Mouse (Mus musculus) embryonic facial prominence, embryonic 14.5 days (tissue): ENCODE data around the gene Cbl. TPM values are rescaled to one million over a fixed set of nuclear protein-coding genes. Genes with fewer than 3 reads are reported as not detected.
A peak's percentile ranks its signal among the peaks of the same experiment; 100 is the strongest.

Experiments used
- ATAC-seq: fragments of 200-750 bp; cut with Nextera tagmentation; 2 replicates; pipeline ENCODE4 v1.8.0; 2017; ENCODE audit warnings: low read depth, moderate number of reproducible peaks, moderate TSS enrichment
- DNase-seq: peaks from one replicate; pipeline ENCODE4 v3.0.0-alpha.2; 2015; ENCODE audit warnings: low spot score
- H3K27ac ChIP-seq: fragments of 300-500 bp; sonication (generic); replicated peaks from 2 replicates; pipeline ENCODE4 v1.5.1; 2014; ENCODE audit warnings: low read depth, mild to moderate bottlenecking, low read length, moderate library complexity
- H3K27me3 ChIP-seq: fragments of 300-500 bp; sonication (generic); replicated peaks from 2 replicates; pipeline ENCODE4 v1.6.1; 2014; ENCODE audit warnings: low read length; ENCODE audit not compliant: control insufficient read depth, insufficient read depth
- H3K36me3 ChIP-seq: fragments of 300-500 bp; sonication (generic); 2 replicates; pipeline ENCODE4 v1.6.1; 2014; ENCODE audit warnings: low read length, mixed read lengths; ENCODE audit not compliant: control insufficient read depth, insufficient read depth
- H3K4me1 ChIP-seq: fragments of 300-500 bp; sonication (generic); 2 replicates; pipeline ENCODE4 v1.6.1; 2014; ENCODE audit warnings: antibody characterized with exemption, low read length; ENCODE audit not compliant: control insufficient read depth, insufficient read depth
- H3K4me2 ChIP-seq: fragments of 300-500 bp; sonication (generic); 2 replicates; pipeline ENCODE4 v1.6.1; 2014; ENCODE audit warnings: low read depth, mild to moderate bottlenecking, low read length, moderate library complexity, mixed read lengths
- H3K4me3 ChIP-seq: fragments of 300-500 bp; sonication (generic); 2 replicates; pipeline ENCODE4 v1.5.1; 2014; ENCODE audit warnings: low read depth, mild to moderate bottlenecking, low read length
- H3K9ac ChIP-seq: fragments of 300-500 bp; sonication (generic); 2 replicates; pipeline ENCODE4 v1.6.1; 2014; ENCODE audit warnings: low read depth, mild to moderate bottlenecking, low read length, moderate library complexity, mixed read lengths
- H3K9me3 ChIP-seq: fragments of 300-500 bp; sonication (generic); 2 replicates; pipeline ENCODE4 v1.6.1; 2016; ENCODE audit warnings: low read length; ENCODE audit not compliant: control insufficient read depth
- WGBS: fragments of 180-500 bp; shearing (Covaris S2); extraction: QIAGEN DNeasy Blood & Tissue Kit; methylation state at CpG from one replicate; pipeline ENCODE4 v1.1.7; 2014; 5-methylcytosine and 5-hydroxymethylcytosine counted together
- polyA plus RNA-seq: library from polyadenylated mRNA; unstranded; fragments of >200 nt; fragmentation: Nextera tagmentation; extraction: Ambion mirVana; gene quantifications from 2 replicates; pipeline ENCODE4 v1.2.1, GENCODE M21; 2014

Gene Cbl
- polyA plus RNA-seq, 1 experiment from 2014 or later = 15.3 TPM

- DNase-seq (no peak), ATAC-seq (no peak)
- no peaks in the 10 kb centered on the region for H3K4me1 ChIP-seq
- 96% methylated on average over 4 of the region's 4 CpGs for WGBS
- H3K9ac ChIP-seq = no peak overlapping the region
- no peak overlapping the region for H3K4me3 ChIP-seq
- H3K36me3 ChIP-seq = peaks cover 4% of the 10 kb centered on the region; the same call in 1 of the 2 replicates
- 0 out of 2 replicates have a peak, but pooled peaks cover 5% of the 10 kb centered on the region for H3K9me3 ChIP-seq
- no peak overlapping the region for H3K4me2 ChIP-seq
- no peak overlapping the region for H3K27ac ChIP-seq
- H3K27me3 ChIP-seq = no peaks in the 10 kb centered on the region
Measured at GRCm38 (mm10) chr9:44209416-44209815, 24.4 kb downstream of the Cbl start.

DNA sequence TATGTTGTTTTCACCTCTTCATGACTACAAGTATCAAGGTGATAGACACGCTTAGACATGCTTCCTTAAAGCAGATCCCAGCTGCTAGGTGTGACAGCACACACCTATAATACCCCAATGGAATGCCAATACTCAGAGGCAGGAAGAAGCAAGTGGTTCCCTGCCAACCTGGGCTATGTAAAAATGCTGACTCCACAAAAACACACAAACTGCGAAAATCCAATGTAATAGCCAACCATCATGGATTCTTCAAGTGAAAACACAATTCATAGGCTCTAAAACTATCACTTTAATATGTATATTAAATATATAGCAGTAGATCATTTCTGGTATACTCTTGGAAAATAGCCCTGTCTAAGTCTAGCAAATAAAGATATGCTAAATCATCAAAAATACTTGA lies 26.0 kb downstream of the Cbl start:
- 90% methylated on average over 2 of the region's 2 CpGs for WGBS

DNA sequence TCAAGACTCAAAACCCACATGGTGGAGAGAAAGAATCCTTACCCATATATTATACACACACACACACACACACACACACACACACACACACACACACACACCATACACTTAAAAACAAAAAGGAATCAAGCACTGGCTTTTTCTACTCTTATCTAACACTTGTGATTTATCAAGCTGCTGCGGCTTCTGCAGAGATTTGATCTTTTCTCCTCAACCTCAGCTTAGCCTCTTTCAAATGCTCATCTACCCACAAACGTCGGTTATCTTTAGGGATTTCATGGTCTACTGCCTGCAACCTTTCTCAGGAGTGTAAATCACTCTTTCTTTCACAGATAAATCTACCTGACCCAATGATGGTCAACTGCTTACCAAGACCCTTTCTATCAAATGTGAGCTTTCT lies 33.4 kb downstream of the Cbl start:
- peaks cover 36% of the 10 kb centered on the region for H3K36me3 ChIP-seq
- H3K4me1 ChIP-seq = no peaks in the 10 kb centered on the region
- 87% methylated on average over 3 of the region's 3 CpGs for WGBS
- no peak overlapping the region for H3K4me3 ChIP-seq
- no peak overlapping the region for H3K9ac ChIP-seq
- H3K9me3 ChIP-seq = no peaks in the 10 kb centered on the region
- H3K27me3 ChIP-seq = no peaks in the 10 kb centered on the region
- ATAC-seq (no peak), DNase-seq (no peak)
- no peak overlapping the region for H3K27ac ChIP-seq
- H3K4me2 ChIP-seq = no peak overlapping the region

More for the DNA sequence above, 26.0 kb downstream of the Cbl start:
- H3K4me2 ChIP-seq = no peak overlapping the region
- no peak overlapping the region for H3K4me3 ChIP-seq
- H3K4me1 ChIP-seq = no peaks in the 10 kb centered on the region
- no peak overlapping the region for H3K9ac ChIP-seq
- peaks cover 4% of the 10 kb centered on the region; the same call in 1 of the 2 replicates for H3K36me3 ChIP-seq
- 0 out of 2 replicates have a peak, but pooled peaks cover 5% of the 10 kb centered on the region for H3K9me3 ChIP-seq
- ATAC-seq = no peak
- no peaks in the 10 kb centered on the region for H3K27me3 ChIP-seq
- no peak overlapping the region for H3K27ac ChIP-seq
- peak; percentile 22 for DNase-seq

- no peaks in the 10 kb centered on the region for H3K27me3 ChIP-seq
- H3K4me2 ChIP-seq = no peak overlapping the region
- H3K9ac ChIP-seq = no peak overlapping the region
- H3K4me1 ChIP-seq = no peaks in the 10 kb centered on the region
- no peaks in the 10 kb centered on the region for H3K9me3 ChIP-seq
- H3K36me3 ChIP-seq = peaks cover 45% of the 10 kb centered on the region
- H3K27ac ChIP-seq = no peak overlapping the region
- ATAC-seq (peak; percentile 44; the same call in 1 of the 2 replicates), DNase-seq (peak; percentile 63)
- H3K4me3 ChIP-seq = no peak overlapping the region
Measured at GRCm38 (mm10) chr9:44199580-44199979, 34.3 kb downstream of the Cbl start.

GRCm38 (mm10) chr9:44199166-44199565 lies 34.7 kb downstream of the Cbl start:
- DNase-seq (no peak), ATAC-seq (no peak)
- Histone ChIP-seq H3K9ac (no peak overlapping the region), H3K4me3 (no peak overlapping the region), H3K4me2 (no peak overlapping the region), H3K9me3 (no peaks in the 10 kb centered on the region), H3K36me3 (peaks cover 46% of the 10 kb centered on the region), H3K4me1 (no peaks in the 10 kb centered on the region), H3K27me3 (no peaks in the 10 kb centered on the region), H3K27ac (no peak overlapping the region)
- WGBS = 80% methylated on average over 3 of the region's 3 CpGs

DNA sequence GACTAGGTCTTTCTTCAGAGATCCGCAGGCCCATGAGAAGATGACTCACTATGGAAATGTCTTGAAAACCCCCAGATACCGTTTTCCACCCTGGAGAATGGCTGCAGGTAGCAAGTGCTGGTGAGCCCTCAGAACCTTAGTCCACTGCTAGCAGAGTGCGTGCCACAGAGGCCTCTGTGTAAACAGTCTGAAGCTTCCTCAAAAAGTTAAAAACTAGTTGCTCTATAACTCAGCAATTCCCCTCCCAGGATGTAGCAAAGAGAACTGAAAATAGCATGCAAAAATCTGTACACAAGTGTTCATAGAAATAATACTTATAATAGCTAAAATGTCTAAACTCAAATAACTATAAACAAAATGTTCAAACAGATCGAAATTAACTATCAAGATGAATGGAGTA lies 37.5 kb downstream of the Cbl start:
- no peaks in the 10 kb centered on the region for H3K9me3 ChIP-seq

GRCm38 (mm10) chr9:44194000-44194399 lies 39.8 kb downstream of the Cbl start:
- no peaks in the 10 kb centered on the region for H3K9me3 ChIP-seq
- DNase-seq (no peak), ATAC-seq (no peak)
- H3K27ac ChIP-seq = no peak overlapping the region
- no peaks in the 10 kb centered on the region; the same call in 1 of the 2 replicates for H3K4me1 ChIP-seq
- H3K36me3 ChIP-seq = peaks cover 31% of the 10 kb centered on the region
- H3K4me3 ChIP-seq = no peak overlapping the region
- H3K27me3 ChIP-seq = no peaks in the 10 kb centered on the region
- H3K9ac ChIP-seq = no peak overlapping the region
- WGBS = 82% methylated on average over 1 of the region's 1 CpGs
- no peak overlapping the region for H3K4me2 ChIP-seq

More for the DNA sequence above, 37.5 kb downstream of the Cbl start:
- no peaks in the 10 kb centered on the region; the same call in 1 of the 2 replicates for H3K4me1 ChIP-seq
- H3K36me3 ChIP-seq = peaks cover 46% of the 10 kb centered on the region
- ATAC-seq (no peak), DNase-seq (no peak)
- H3K4me2 ChIP-seq = no peak overlapping the region
- H3K27ac ChIP-seq = no peak overlapping the region
- no peak overlapping the region for H3K9ac ChIP-seq
- H3K4me3 ChIP-seq = no peak overlapping the region
- WGBS = 91% methylated on average over 4 of the region's 4 CpGs
- no peaks in the 10 kb centered on the region for H3K27me3 ChIP-seq

DNA sequence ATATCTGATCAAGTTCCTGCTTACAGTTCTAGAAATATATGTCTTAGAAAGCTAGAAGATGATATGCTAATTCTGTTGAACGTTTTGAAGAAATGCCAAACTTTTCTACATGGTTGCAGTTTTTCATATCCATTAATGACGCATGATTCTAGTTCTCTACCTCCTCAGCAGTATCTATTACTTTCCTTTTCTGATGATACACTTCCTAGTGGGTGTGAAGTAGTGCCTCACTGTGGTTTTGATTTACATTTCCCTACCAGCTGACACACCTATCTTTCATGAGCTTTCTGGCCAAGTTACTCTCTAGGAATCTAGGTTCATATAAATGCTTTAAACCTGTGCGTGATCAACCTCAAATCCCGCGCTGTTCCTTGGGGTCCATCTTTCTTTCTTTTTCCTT lies 41.1 kb downstream of the Cbl start:
- WGBS = 92% methylated on average over 5 of the region's 5 CpGs
- Histone ChIP-seq H3K4me2 (no peak overlapping the region), H3K27ac (no peak overlapping the region), H3K4me1 (no peaks in the 10 kb centered on the region; the same call in 1 of the 2 replicates), H3K4me3 (no peak overlapping the region), H3K9me3 (no peaks in the 10 kb centered on the region), H3K27me3 (no peaks in the 10 kb centered on the region), H3K36me3 (peaks cover 21% of the 10 kb centered on the region), H3K9ac (no peak overlapping the region)
- DNase-seq (no peak), ATAC-seq (no peak)

GRCm38 (mm10) chr9:44192312-44192711 lies 41.5 kb downstream of the Cbl start:
- Histone ChIP-seq H3K27me3 (no peaks in the 10 kb centered on the region), H3K9ac (no peak overlapping the region), H3K9me3 (no peaks in the 10 kb centered on the region), H3K4me2 (no peak overlapping the region), H3K36me3 (peaks cover 16% of the 10 kb centered on the region), H3K4me1 (no peaks in the 10 kb centered on the region; the same call in 1 of the 2 replicates), H3K4me3 (no peak overlapping the region), H3K27ac (no peak overlapping the region)
- DNase-seq = no peak
- WGBS = 86% methylated on average over 3 of the region's 3 CpGs
- no peak for ATAC-seq
